Mouse (Mus musculus) G1E (cell line): Measurements from ENCODE around the gene Crtac1.

Experiments
- CTCF ChIP-seq: IDR thresholded peaks from 2 replicates; pipeline ENCODE4 v1.5.1; 2012; ENCODE audit warnings: low read depth, low read length, inconsistent platforms, mixed read lengths
- GATA2 ChIP-seq: IDR thresholded peaks from 2 replicates; pipeline ENCODE4 v1.6.1; 2012; ENCODE audit warnings: low read depth, low read length, inconsistent platforms, borderline replicate concordance
- TAL1 ChIP-seq: conservative IDR thresholded peaks from 2 replicates; pipeline ENCODE4 v1.6.1; 2012; ENCODE audit warnings: low read depth, low read length, inconsistent platforms, mixed read lengths

- TF ChIP-seq CTCF, result no peak
- no peak for TF ChIP-seq GATA2
- TF ChIP-seq TAL1, result no peak
These were observed 185.0 kb downstream of the Crtac1 start for GRCm38 (mm10) chr19:42246626-42247025.
